Mouse (Mus musculus): Measurements from ENCODE around the gene Foxred1.

DNA sequence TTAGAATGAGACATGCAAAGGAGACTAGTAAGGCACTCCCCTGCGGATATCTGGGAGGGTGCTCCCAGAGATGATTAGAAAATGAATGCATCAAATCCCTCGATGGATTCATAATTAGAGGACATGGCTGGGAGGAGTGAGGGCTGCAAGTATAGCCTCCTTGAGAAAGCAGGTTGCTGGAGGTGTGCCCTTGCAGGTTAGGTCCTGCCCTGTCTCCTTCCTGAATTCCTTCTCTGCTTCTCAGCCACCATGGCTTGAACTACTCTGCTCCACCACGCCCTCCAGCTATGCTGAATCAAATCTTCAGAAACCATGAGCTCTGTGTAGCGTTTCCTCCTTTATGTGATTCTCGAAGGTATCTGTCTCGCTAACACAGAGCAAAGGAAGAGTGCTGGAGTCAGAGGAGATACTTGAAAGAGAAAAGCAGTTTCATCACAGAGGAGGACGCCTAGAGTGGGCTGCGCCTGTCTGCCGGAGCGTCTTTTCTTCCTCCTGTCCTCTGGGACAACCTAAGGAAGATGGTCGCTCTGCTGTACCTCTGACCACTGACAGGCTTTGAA, 17.8 kb downstream of the Foxred1 start:
- TF ChIP-seq CTCF (IDR thresholded peaks at IDR 0.05), result no peak
- no peak for TF ChIP-seq POLR2A (IDR thresholded peaks at IDR 0.05; ENCODE audit: insufficient read depth, low read depth, low read length)
